Mouse (Mus musculus) kidney, postnatal 36 days (tissue): Measurements from ENCODE around the gene Pon3.
"Not testable (repeated sequence)": the region's sequence is repeated elsewhere in the genome, so short reads cannot be mapped to it uniquely, and the experiment has no call there.

Experiments used
- DNase-seq, 2 experiments: peaks; one replicate each; pipeline ENCODE4 v3.0.0; 2021 to 2022; ENCODE audit warnings: mixed read lengths in 2 of 2

Gene Pon3

DNA sequence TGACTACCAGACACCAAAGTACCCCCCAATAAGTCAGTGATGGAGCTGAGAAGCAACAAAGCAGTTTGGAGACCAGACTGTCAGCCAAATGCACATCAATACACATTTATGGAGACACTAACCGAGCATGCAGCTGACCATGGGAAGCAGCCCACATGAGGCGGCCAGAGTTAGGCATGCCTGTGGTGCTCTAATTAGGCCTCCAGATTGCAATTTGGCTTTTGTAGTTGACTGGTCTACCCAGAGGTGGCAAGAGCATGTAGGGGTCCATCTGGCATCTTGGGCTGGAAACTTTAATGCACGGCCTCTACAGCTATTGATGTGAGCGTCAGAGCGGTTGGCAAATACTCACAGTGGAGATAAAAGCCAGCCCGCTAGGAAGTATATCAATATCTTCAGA lies 10.2 kb downstream of the Pon3 start:
- no peak for DNase-seq

DNA sequence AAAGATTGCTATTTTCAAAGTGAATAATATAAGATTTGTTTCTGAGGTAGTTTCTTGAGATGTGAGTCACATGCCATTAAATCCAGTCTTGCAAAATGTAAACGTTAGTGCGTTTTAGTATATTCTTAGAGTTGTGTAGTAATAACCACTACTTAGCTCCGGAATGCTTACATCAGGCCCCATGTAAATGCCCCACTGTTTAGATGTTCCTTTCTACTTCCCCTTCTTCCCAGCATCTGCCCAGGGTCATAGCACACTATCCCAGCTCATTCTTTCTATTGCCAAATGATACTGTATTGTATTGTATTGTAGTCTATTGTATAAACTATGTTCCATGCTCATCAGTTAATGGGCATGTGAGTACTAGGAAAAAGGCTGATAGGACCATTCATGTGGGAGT lies 17.3 kb downstream of the Pon3 start:
- no peak for DNase-seq

DNA sequence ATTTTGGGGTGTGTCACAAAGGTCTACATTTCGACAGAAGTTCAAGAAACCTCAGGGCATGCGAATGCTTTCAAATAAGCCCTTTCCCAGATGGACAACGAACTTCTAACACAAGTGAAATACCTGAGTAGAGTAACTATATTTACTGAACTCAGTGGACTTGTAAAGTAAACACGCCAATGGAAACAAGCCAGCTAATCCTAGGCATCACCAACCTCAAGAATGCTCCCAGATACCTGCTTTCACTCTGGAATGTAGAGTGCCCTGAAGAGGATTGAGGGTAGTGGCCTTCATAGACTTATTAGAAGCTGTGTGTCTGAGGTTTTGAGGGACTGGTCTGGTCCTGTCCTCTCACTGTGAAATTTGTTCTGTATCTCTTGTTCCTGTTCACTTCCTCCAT lies 18.6 kb downstream of the Pon3 start:
- DNase-seq, result no peak

DNA sequence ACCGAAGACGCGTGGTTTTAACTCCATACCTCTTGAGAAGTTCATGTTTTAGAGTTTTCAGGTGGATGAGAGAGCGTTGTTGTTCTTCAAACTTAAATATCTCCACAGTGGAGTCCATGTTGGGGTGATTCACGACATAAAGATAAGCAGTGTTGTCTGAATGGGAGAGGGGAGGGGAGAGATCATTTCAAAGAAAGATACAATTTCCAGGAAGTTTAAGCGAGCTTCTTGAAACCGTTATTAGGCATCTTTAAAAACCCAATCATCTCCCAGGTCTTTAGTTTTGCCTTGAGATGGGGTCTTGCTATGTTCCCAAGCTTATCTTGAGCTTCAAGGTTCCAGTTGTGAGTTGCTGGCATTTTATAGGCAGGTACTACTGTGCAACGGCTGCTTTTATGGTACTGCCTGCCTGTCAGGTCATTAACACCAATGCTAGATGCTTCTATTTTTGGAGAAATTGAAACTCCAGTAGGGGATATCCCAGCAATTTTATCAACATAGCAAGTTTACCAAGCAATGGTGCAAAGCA lies 19.2 kb downstream of the Pon3 start:
- no peak for DNase-seq

DNA sequence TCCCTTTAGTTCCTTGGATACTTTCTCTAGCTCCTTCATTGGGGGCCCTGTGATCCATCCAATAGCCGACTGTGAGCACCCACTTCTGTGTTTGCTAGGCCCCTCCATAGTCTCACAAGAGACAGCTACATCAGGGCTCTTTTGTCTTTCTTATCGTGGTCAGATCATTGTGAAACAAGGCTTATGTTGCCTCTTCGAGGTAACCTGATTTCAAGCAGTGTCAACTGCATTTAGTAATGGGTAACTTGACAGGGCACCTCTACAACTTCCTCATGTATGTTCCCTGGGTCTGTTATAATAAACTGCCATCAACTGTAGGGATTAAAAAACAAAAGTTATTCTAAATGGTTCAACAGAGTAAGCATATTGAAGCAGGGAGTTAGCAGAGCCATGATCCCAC lies 21.5 kb downstream of the Pon3 start:
- DNase-seq, result no peak

DNA sequence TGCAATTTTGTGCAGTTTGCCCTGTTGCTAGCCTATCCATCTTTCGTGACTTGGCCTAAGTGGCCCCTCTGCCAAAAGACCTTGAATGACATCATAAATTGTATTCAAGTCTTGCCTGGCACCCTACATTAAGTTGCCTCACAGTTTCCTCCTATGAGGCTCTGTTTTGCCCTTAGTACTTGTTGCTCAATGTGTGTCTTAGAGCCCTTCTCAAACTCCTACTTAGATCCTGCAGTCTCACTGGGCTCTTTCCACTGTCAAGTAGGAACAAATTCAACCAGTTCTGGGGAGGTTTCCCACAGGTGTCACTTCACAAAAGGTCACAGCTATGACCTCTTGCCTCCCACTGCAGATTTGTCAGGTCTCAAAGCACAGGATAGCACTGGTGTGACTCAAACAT lies 22.3 kb downstream of the Pon3 start:
- DNase-seq, result no peak

DNA sequence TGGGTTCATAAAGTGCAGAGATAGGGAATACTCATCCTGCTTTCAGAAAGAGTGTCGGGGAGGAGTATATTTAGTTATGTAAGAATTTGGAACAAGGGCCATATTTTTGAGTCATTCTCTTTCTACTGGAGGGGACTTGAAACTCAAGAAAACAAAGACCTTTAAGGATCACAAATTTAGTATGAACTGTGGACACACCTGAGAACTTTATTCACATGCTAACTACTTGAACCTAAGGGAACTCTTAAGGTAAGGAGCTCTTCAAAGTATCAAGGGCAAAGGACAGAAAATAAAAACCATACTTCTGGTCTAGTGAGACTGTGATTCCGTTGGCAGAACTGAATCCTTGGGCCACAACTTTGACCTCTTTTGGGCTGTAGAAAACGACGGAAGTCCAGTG lies 24.1 kb downstream of the Pon3 start:
- no peak for DNase-seq

DNA sequence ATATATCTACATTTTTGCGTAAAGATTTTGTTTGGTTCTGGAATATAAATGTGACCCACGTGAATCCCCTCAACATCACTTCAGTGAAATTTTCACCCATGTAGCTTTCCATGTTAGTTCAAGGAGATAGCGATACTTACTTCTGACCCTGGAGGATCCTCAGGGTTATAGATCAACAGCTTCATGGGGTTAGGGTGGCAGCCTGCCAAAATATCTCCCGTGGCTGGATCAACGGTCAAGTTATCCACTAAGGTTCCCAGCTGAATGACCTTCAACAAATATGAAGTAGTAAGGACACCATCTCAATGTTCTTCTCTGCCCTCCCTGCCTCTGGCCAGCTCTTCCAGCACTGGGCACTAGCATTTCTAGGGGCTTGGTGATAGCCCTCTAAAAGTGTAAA lies 25.8 kb downstream of the Pon3 start:
- DNase-seq, result peak; percentile 37 to 51

DNA sequence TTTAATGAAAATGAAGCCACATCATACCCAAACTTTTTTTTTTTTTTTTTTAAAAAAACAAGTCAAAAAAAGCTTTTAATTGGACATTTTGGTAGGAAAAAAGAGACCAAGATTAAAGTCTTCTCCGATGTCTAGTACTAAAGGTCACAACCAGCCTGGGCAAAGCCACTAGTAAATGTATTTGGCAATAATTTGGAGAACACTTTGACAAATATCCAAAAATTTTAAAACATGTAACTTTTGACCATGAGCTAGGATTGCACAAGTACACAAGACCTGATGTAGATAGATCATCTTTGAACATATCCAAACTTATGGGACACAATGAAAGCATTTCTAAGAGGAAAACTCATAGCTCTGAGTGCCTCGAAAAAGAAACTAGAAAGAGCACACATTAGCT lies 32.5 kb downstream of the Pon3 start:
- DNase-seq, result not testable (repeated sequence)

DNA sequence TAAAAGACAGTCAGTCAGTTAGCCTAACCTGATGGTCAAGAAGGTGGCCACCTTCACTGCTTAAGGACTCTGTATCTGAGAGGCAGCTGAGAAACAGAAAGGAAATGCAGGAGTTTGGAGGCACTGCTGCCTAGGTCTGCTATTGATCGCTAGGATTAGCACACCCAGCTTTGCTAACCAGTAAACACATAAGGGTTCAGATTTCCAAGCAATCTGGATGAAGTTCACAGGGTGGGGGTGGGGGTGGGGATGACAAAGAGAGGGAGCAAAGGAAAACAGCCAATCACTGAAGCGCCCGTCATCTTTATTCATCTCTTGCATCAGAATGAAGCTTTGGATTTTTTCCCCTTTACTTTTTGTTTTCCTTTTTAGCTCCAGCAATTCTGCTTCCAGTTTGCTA lies 34.0 kb downstream of the Pon3 start:
- DNase-seq, result no peak

DNA sequence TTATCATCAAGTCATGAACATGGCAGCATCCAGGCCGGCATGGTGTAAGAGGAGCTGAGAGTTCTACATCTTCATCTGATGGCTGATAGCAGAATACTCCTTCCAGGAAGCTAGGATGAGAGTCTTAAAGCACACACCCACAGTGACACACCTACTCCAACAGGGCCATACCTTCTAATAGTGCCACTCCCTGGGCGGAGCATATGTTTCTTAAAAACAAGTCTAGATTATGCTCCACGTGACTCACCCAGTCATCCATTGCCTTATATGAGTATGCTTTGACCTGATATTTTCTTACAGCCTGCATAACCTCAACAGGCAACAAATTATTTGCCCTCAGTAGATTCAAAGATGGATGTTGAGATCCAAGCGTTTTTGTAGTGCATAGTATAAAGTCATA lies 37.9 kb downstream of the Pon3 start:
- no peak for DNase-seq

DNA sequence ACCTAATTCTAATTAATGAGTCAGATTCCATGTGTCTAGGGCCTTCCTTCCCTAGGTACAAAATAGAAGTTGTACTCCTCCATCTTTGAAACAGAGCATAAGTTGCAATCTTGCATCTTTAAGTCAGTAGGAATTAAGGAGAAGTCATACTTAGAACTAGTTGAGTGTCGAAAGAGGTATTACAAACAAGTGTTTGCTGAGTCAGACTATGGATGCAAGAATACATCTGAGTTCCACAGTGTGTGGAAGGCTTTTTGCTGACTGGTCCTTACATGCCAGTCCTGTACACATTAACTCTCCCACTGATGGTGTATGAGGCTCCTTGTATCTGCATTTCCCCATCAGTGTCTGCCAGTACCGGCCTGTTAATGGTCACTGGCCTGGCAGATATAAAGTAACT lies 48.3 kb downstream of the Pon3 start:
- no peak for DNase-seq

DNA sequence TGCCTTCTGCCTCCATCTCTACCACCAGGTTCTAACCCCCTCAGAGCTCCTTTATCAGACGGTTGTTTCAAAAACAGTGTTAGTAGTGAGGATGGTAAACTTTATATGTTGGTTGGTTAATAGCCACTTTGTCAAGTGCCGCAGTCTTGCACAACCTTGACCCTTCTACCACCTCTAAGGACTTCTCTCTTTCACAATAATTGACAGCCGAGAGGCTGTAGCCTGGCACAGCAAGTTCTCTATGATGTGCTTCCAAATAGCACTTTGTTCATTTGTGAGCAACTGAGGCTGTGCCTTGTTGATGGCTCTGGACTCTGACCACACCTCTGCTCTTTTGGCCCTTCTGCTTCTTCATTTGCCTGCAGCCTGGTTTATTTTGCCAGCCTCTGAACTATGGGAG lies 56.2 kb downstream of the Pon3 start:
- no peak for DNase-seq

DNA sequence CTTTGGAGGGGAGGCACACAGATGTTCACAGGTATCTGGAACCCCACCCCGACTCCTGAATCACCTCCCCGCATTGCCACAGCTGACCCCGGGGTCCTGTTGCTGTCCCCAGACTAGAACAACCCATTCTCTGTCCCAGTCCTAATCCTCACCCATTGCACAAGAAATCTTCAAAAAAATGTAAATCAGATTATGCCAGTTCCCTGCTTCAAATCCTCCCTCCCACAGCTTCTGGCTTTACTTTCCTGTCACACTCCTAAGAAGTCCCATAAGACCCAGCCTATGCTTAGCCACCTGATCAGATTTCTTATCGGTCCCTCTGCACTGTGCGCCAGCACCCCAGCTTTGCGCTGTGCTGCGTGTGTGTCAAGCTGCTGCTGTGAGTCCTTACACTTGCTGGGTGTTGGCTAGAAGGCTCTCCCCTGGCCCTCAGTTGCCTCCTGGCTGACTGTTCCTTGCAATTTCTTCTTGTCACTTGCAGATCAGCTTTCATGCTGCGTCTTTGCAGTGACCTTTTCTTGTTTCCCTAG lies 56.6 kb downstream of the Pon3 start:
- no peak for DNase-seq

DNA sequence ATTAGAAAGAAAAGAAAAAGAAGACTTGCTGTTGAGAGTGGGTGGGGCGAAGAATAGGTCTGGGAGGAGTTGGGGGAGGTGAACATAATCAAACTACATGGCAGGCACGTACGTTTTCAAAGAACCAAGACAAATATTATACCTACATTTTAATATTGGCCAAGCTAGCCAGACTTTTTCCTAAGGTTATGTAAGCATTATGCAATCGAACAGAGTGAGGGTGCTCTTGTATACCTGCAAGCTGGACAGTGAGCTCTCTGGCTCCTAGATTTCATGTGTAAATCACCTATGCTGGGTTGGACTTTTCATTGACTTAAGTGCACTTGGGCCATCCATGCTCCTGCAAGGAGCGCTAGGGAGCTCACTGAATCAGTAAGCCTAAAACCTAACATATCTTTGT lies 57.5 kb downstream of the Pon3 start:
- no peak for DNase-seq

DNA sequence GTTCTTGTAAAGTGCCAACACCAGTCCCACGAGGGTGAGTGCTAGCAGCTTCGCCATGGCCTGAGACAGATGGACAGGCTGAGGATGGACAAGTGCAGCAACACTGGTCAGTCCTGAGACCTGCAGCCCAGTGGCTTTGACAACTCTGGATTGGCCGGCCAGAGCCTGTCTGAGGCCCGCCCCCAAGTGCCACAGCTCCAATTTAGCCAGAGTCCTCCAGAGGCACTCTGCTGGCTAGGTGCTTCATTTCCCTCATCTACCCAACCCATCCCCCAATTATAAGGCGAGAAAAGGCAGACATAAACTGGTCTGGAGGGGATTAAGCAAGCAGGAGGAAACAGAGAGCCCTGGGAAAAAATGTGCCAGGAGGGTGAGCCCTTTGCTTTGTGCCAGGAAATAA lies 62.4 kb downstream of the Pon3 start, which contains the start of gene Pon1:
TSS of gene Pon1 (minus strand) at position 254 of the 400 bp plus-strand sequence.
- DNase-seq, result no peak

DNA sequence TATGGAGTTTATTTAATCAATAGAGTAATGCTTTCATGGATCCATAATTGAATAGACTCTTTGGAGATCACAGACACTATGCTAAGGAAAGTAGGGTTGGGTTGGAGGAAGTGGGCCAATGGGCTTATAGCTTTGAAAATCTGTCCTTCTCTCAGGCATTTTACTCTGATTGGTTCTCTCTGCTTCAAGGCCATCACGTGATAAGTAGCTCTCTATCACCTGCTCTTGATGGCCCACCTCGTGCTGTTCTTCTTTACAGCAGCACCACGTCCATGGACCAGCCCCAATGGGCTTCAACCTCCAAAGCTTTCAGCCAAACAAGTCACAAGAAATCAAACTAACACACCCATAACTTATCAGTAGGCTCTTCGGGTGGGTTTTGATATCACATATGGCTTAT lies 65.3 kb downstream of the Pon3 start:
- DNase-seq, result no peak

DNA sequence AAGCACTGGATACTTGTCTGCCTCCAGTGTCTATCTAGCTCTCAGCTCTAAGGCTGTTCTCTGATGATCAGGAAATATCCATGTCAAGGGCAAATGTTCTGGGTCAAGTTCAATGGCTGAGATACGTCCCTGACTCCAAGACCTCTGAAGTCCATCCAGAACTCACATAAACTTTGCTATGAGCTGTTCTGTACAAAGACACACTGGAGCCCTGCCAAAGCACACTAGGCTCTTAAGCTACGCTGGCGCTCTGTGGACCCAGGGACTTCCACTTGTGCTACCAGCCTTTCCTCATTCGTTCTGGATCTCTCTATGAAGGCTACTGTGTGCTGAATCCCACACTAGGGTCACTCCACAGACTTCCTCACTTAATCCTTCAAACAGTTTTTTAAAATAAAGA lies 66.6 kb downstream of the Pon3 start:
- peak; percentile 8 to 38 for DNase-seq

DNA sequence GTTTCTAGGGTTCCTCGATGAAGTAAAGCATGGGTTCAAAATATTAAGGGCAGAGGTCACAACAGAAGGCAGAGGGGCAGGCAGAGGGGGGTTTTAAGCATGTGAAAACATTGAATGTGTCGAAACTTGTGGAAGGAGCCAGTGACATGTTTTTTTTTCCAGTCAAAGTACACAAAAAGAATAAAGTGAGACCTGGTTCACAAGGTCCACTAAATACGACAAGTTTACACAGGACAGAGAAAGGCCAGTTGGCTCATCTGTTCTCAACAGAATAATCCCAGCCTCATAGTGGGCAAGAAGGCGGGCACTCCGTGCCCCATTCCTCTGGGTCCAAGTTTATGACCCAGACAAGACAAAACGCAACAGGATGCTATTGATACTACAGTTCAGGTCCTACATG lies 67.1 kb downstream of the Pon3 start:
- DNase-seq, result no peak

DNA sequence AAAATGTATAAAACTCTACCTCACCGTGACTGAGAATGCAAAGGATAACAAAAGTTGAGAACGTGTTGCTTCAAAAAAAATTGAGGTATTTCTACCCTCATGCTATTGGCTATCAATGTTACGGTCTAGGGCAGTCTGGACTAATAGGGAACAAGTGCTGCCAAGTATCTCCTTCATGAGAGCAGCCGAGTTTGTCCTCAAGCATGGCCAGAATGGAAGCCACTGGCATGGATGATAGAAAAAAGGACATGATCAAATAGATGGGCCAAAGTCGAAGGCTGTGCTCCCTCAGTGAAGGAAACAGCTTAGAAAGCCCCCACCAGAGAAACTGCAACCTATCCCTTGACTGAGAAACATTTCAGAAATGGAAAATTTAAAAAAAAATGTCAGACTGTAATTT lies 68.0 kb downstream of the Pon3 start:
- no peak for DNase-seq

DNA sequence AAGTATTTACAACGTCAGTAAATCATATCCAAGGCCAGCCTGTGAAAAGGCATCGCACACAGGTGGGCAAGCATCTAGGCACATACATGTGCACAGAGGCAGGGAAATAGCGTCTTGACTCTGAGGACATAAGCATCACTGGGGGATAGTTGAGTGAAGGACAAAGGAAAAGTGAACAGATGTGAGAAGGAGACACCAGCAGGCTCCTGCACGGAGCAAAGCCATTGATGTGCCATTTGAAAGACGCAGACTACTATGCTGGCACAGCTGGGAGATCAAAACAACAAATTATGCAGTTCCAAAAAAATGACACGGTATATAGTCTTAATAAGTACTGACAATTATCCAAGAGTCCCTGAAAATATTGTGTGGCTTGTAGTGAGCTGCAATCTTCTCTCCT lies 68.5 kb downstream of the Pon3 start:
- no peak for DNase-seq

DNA sequence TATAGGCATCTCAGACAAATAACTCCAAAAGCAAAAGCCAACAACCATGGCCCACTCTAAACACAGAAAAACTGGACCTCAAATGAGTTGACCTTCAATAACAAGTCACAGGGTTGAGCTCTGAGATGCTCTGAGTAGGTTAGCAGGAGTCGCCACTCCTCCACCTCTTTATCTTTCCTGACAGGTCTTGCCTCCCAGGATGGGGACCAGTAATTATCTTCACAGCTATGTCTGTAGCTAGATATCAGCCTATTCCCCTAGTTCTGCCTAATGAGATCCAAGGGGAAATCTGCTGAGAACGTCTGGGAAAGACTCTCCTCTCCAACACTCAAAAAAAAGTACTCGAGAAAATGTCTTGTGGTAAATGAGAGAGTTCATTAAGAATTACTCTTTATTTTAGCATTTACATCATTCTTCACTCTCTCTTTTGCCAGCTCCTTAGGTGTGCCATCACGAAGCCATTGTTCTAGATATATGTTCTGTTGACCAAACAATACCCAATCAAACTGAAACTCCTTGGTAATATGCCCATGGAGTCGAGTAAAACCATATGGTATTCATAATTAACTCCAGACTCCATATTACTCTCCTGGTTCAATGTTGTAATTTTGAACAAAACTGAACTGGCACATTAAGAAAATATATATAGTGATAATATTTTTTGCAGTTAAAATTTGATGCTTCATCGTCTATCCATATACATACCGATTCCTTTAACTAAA lies 69.7 kb downstream of the Pon3 start:
- no peak for DNase-seq

DNA sequence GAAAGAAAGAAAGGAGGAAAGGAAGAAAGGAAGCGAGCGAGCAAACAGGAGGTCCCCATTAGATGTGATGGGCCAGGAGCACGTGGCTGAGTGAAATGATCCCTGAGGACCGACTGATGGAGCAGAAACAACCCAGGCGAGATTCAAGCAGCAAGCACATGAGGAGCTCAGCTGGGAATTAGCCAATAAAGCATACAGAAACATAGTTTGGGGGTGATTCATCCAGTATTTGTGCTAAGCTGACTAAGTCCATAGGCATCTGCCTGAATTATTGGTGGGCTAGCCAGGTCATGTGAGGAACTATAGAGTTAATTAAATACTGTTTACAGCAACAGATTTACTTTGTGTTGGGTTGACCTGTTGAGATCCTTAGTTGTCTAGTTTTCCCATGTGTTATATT lies 75.4 kb downstream of the Pon3 start:
- no peak for DNase-seq

DNA sequence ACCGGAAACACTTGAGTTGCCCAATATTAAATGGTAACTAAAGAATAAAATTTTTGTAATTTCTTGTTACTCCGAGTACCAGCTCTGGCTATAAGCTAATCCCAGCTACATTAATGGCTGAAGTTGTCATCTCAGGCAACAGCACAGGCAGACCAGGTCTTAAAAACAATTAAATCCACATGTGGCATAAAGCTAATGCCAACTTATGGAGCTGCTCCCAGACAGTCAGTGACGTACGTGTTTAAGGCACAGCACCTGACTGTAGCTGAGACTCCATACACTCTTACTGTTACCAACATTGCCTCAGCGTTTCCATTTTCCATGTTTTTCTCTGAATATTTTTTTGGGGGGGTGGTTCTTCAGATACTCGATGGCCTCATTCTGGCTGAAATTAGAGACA lies 76.9 kb downstream of the Pon3 start:
- no peak for DNase-seq
